Mouse (Mus musculus) megakaryocyte, embryonic 14.5 days (primary cell): ENCODE results near the gene Psmb10.

Experiments
- FLI1 ChIP-seq: IDR thresholded peaks from 2 replicates; pipeline ENCODE4 v1.6.1; 2012; ENCODE audit warnings: low read length, inconsistent platforms, mixed read lengths
- GATA1 ChIP-seq: IDR thresholded peaks from 3 replicates; pipeline ENCODE4 v1.6.1; 2012; ENCODE audit warnings: mixed read lengths, low read length, inconsistent platforms, borderline replicate concordance

DNA sequence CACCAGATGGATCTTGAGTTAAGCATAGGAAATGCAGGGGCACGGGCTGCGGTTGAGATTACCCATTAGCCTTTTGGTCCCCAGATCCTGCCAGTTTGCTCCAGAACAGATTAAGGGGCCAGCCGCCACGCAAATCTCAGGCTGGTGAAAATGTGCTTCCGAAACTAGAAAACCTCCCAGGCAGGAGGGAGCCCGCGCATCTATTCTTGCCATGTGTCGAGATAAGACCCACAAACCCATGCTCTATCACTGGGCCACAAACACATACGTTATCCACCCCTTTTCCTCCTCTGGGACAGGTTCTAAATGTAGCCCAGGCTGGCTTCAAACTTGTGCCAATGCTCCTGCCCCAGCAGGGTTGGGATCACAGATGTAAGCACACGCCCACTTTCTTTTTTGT, 23.3 kb upstream of the Psmb10 start:
- no peak for TF ChIP-seq GATA1
- no peak for TF ChIP-seq FLI1
